9 mouse cellular contexts compared by ENCODE assay signal in genomic region chr12:73367460-73368079, GRCm38 (mm10).
DNase-seq lines count a peak whose midpoint lies in the region; ATAC-seq and TF ChIP-seq lines count a peak whose summit lies in the region.
"Had no signal": no experiment of that assay in that cellular context is flagged by ENCODE, and none has a peak within 500 bp of the region (broad histone marks: within the 10 kb centered on the region; RNA-seq: fewer than 3 reads in every experiment).

No protein-coding gene starts in this region.

- peaks cover 15% of the 10 kb centered on the region for H3K4me1 ChIP-seq in embryonic facial prominence, embryonic 14.5 days (ENCODE audit: control insufficient read depth, insufficient read depth, low read length)
- 0 out of 2 replicates have a peak, but pooled peaks cover 5% of the 10 kb centered on the region for H3K4me1 ChIP-seq in hindbrain, postnatal 0 days (ENCODE audit: insufficient read depth, low read length)

- 0 out of 2 replicates have a peak overlapping the region, but pooled peaks have one; percentile 0 for H3K4me3 ChIP-seq in embryonic facial prominence, embryonic 14.5 days (ENCODE audit: low read depth, low read length)
- H3K4me3 ChIP-seq in hindbrain, postnatal 0 days (ENCODE audit: low read length), result no peak overlapping the region

- peak; percentile 90 for ATAC-seq in embryonic facial prominence, embryonic 14.5 days (ENCODE audit: low read depth)
- peak; percentile 78 for ATAC-seq in hindbrain, postnatal 0 days

- H3K9ac ChIP-seq in embryonic facial prominence, embryonic 14.5 days (ENCODE audit: low read depth, low read length), result no peak overlapping the region
- H3K9ac ChIP-seq in hindbrain, postnatal 0 days (replicated peaks; ENCODE audit: low read length), result no peak overlapping the region

- H3K4me2 ChIP-seq in embryonic facial prominence, embryonic 14.5 days (ENCODE audit: low read depth, low read length), result peak overlapping the region; percentile 30
- no peak overlapping the region for H3K4me2 ChIP-seq in hindbrain, postnatal 0 days (ENCODE audit: low read depth, low read length)

- peak overlapping the region; percentile 82 for H3K27ac ChIP-seq in embryonic facial prominence, embryonic 14.5 days (replicated peaks; ENCODE audit: low read depth, low read length)
- no peak overlapping the region for H3K27ac ChIP-seq in hindbrain, postnatal 0 days

- no peak for TF ChIP-seq CTCF in hindbrain, postnatal 0 days (IDR thresholded peaks at IDR 0.05; ENCODE audit: low read depth)

- H3K27me3 ChIP-seq in embryonic facial prominence, embryonic 14.5 days (replicated peaks; ENCODE audit: control insufficient read depth, insufficient read depth, low read length), result no peaks in the 10 kb centered on the region
- no peaks in the 10 kb centered on the region for H3K27me3 ChIP-seq in hindbrain, postnatal 0 days (ENCODE audit: insufficient read depth, low read length)

- peak; percentile 34 for DNase-seq in gastrocnemius, postnatal 10 days
- DNase-seq in gastrocnemius, adult 18-20 months (ENCODE audit: low spot score), result no peak
- DNase-seq in 3134 (ENCODE audit: extremely low read depth, insufficient read length, low spot score), result peak; percentile 36
- DNase-seq in embryonic facial prominence, embryonic 14.5 days (ENCODE audit: low spot score), result peak; percentile 94
- peak; percentile 56 for DNase-seq in hindbrain, postnatal 0 days (ENCODE audit: low spot score)
- no peak for DNase-seq in spleen, postnatal 4 days (ENCODE audit: low spot score in 2 of 2)
- no peak for DNase-seq in T-cell, adult 2 months (ENCODE audit: low spot score)
- no peak for DNase-seq in adrenal gland, adult 2 months
- DNase-seq: cerebellum, adult 11-12 months had no signal

- no peaks in the 10 kb centered on the region for H3K36me3 ChIP-seq in embryonic facial prominence, embryonic 14.5 days (ENCODE audit: control insufficient read depth, insufficient read depth, low read length)
- no peaks in the 10 kb centered on the region for H3K36me3 ChIP-seq in hindbrain, postnatal 0 days (ENCODE audit: insufficient read depth, low read length)

- H3K9me3 ChIP-seq in embryonic facial prominence, embryonic 14.5 days (ENCODE audit: control insufficient read depth, low read length), result no peaks in the 10 kb centered on the region
- H3K9me3 ChIP-seq in hindbrain, postnatal 0 days (ENCODE audit: low read length), result no peaks in the 10 kb centered on the region

- WGBS in embryonic facial prominence, embryonic 14.5 days, result 8% methylated on average over 20 of the region's 20 CpGs
- WGBS in hindbrain, postnatal 0 days, result 18% methylated on average over 20 of the region's 20 CpGs

Comparison
In these comparisons a context has a peak if more than half of its experiments do, and no peak if none do; other contexts are left out.
1. DNase-seq: peak in gastrocnemius, postnatal 10 days (single experiment), 3134 (single experiment), embryonic facial prominence, embryonic 14.5 days (single experiment) and hindbrain, postnatal 0 days (single experiment); none in gastrocnemius, adult 18-20 months (single experiment), spleen, postnatal 4 days (0 of 2), T-cell, adult 2 months (single experiment) and adrenal gland, adult 2 months (single experiment).